Mouse (Mus musculus): ENCODE data around the gene Wnt16.

GRCm38 (mm10) chr6:22277941-22278340, 10.1 kb upstream of the Wnt16 start:
- no peak for TF ChIP-seq CTCF (IDR thresholded peaks at IDR 0.05; ENCODE audit: low read depth, low read length)
- TF ChIP-seq POLR2A (IDR thresholded peaks at IDR 0.05; ENCODE audit: extremely low read depth, insufficient read depth, low read length): no peak

Data from liver, adult 2 months (tissue).